Mouse (Mus musculus): ENCODE results near the gene Papolb. TPM values are rescaled to one million over a fixed set of nuclear protein-coding genes. Genes with fewer than 3 reads are reported as not detected.
A peak's percentile ranks its signal among the peaks of the same experiment; 100 is the strongest.

Gene Papolb
- polyA plus RNA-seq, 1 experiment from 2014 or later, result 0.16 TPM

GRCm38 (mm10) chr5:142556721-142557120 is 26.8 kb upstream of the Papolb start:
- Histone ChIP-seq H3K4me1 (ENCODE audit: insufficient read depth) (no peaks in the 10 kb centered on the region), H3K4me3 (ENCODE audit: low read depth, low read length) (no peak overlapping the region), H3K9me3 (ENCODE audit: low read depth, low read length) (no peaks in the 10 kb centered on the region), H3K4me2 (no peak overlapping the region), H3K9ac (no peak overlapping the region), H3K36me3 (ENCODE audit: insufficient read depth) (no peaks in the 10 kb centered on the region), H3K27me3 (ENCODE audit: insufficient read depth, low read length) (no peaks in the 10 kb centered on the region), H3K27ac (ENCODE audit: low read depth) (no peak overlapping the region)
- DNase-seq, result no peak
- ATAC-seq (ENCODE audit: insufficient read depth), result no peak
- WGBS, result 85% methylated on average over 4 of the region's 4 CpGs
- no peak for TF ChIP-seq CTCF (IDR thresholded peaks at IDR 0.05; ENCODE audit: low read depth)

- Histone ChIP-seq H3K27ac (ENCODE audit: low read depth) (no peak overlapping the region), H3K27me3 (ENCODE audit: insufficient read depth, low read length) (0 out of 2 replicates have a peak, but pooled peaks cover under 1% of the 10 kb centered on the region), H3K4me3 (ENCODE audit: low read depth, low read length) (no peak overlapping the region), H3K9ac (no peak overlapping the region), H3K4me2 (no peak overlapping the region), H3K4me1 (ENCODE audit: insufficient read depth) (no peaks in the 10 kb centered on the region), H3K9me3 (ENCODE audit: low read depth, low read length) (no peaks in the 10 kb centered on the region), H3K36me3 (ENCODE audit: insufficient read depth) (no peaks in the 10 kb centered on the region)
- ATAC-seq (ENCODE audit: insufficient read depth) (no peak), DNase-seq (no peak)
- WGBS, result 78% methylated on average over 5 of the region's 5 CpGs
- no peak for TF ChIP-seq CTCF (IDR thresholded peaks at IDR 0.05; ENCODE audit: low read depth)
Observed at GRCm38 (mm10) chr5:142555866-142556265, 26.0 kb upstream of the Papolb start.

- peak; percentile 92 for TF ChIP-seq CTCF (IDR thresholded peaks at IDR 0.05; ENCODE audit: low read depth)
- H3K27ac ChIP-seq (ENCODE audit: low read depth), result peak within 1 kb of the TSS; percentile 48; the same call in 1 of the 2 replicates
- peak within 1 kb of the TSS; percentile 64 for H3K4me3 ChIP-seq (ENCODE audit: low read depth, low read length)
- H3K36me3 ChIP-seq (ENCODE audit: insufficient read depth), result no peaks in the 10 kb centered on the region
- peak within 1 kb of the TSS; percentile 55 for H3K9ac ChIP-seq
- ATAC-seq (ENCODE audit: insufficient read depth) (peak; percentile 92), DNase-seq (peak; percentile 99)
- H3K9me3 ChIP-seq (ENCODE audit: low read depth, low read length), result no peaks in the 10 kb centered on the region
- H3K4me1 ChIP-seq (ENCODE audit: insufficient read depth), result no peaks in the 10 kb centered on the region
- H3K27me3 ChIP-seq (ENCODE audit: insufficient read depth, low read length), result 0 out of 2 replicates have a peak, but pooled peaks cover 7% of the 10 kb centered on the region
- 2% methylated on average over 77 of the region's 80 CpGs for WGBS
- peak within 1 kb of the TSS; percentile 100 for H3K4me2 ChIP-seq
Observed at GRCm38 (mm10) chr5:142550706-142551652, 21.1 kb upstream of the Papolb start, which contains the start of gene Radil. Radil (minus strand) TSS chr5:142551098.

- H3K36me3 ChIP-seq (ENCODE audit: insufficient read depth), result no peaks in the 10 kb centered on the region
- no peaks in the 10 kb centered on the region for H3K9me3 ChIP-seq (ENCODE audit: low read depth, low read length)
- peak; percentile 28 for ATAC-seq (ENCODE audit: insufficient read depth)
- 2% methylated on average over 27 of the region's 31 CpGs for WGBS
- no peaks in the 10 kb centered on the region for H3K4me1 ChIP-seq (ENCODE audit: insufficient read depth)
- 0 out of 2 replicates have a peak, but pooled peaks have one; percentile 1 for TF ChIP-seq CTCF (IDR thresholded peaks at IDR 0.05; ENCODE audit: low read depth)
- peak overlapping the region; percentile 55 for H3K9ac ChIP-seq
- peak overlapping the region; percentile 100 for H3K4me2 ChIP-seq
- peak; percentile 56 for DNase-seq
- H3K27me3 ChIP-seq (ENCODE audit: insufficient read depth, low read length), result 0 out of 2 replicates have a peak, but pooled peaks cover 7% of the 10 kb centered on the region
- peak overlapping the region; percentile 48; the same call in 1 of the 2 replicates for H3K27ac ChIP-seq (ENCODE audit: low read depth)
- H3K4me3 ChIP-seq (ENCODE audit: low read depth, low read length), result peak overlapping the region; percentile 64
Observed at GRCm38 (mm10) chr5:142549961-142550705, 20.3 kb upstream of the Papolb start.

GRCm38 (mm10) chr5:142549441-142549840 is 19.6 kb upstream of the Papolb start:
- DNase-seq (no peak), ATAC-seq (ENCODE audit: insufficient read depth) (no peak)
- no peak overlapping the region for H3K9ac ChIP-seq
- 0 out of 2 replicates have a peak, but pooled peaks cover 3% of the 10 kb centered on the region for H3K4me1 ChIP-seq (ENCODE audit: insufficient read depth)
- H3K36me3 ChIP-seq (ENCODE audit: insufficient read depth), result no peaks in the 10 kb centered on the region
- H3K27me3 ChIP-seq (ENCODE audit: insufficient read depth, low read length), result 0 out of 2 replicates have a peak, but pooled peaks cover 7% of the 10 kb centered on the region
- 40% methylated on average over 9 of the region's 9 CpGs for WGBS
- H3K4me2 ChIP-seq, result peak overlapping the region; percentile 100; the same call in 1 of the 2 replicates
- H3K4me3 ChIP-seq (ENCODE audit: low read depth, low read length), result no peak overlapping the region
- no peaks in the 10 kb centered on the region for H3K9me3 ChIP-seq (ENCODE audit: low read depth, low read length)
- no peak overlapping the region for H3K27ac ChIP-seq (ENCODE audit: low read depth)
- no peak for TF ChIP-seq CTCF (IDR thresholded peaks at IDR 0.05; ENCODE audit: low read depth)

- ATAC-seq (ENCODE audit: insufficient read depth) (no peak), DNase-seq (no peak)
- H3K4me2 ChIP-seq, result no peak overlapping the region
- 0 out of 2 replicates have a peak, but pooled peaks cover 3% of the 10 kb centered on the region for H3K4me1 ChIP-seq (ENCODE audit: insufficient read depth)
- H3K27me3 ChIP-seq (ENCODE audit: insufficient read depth, low read length), result 0 out of 2 replicates have a peak, but pooled peaks cover 7% of the 10 kb centered on the region
- WGBS, result 84% methylated on average over 3 of the region's 3 CpGs
- H3K36me3 ChIP-seq (ENCODE audit: insufficient read depth), result no peaks in the 10 kb centered on the region
- no peak overlapping the region for H3K27ac ChIP-seq (ENCODE audit: low read depth)
- no peak for TF ChIP-seq CTCF (IDR thresholded peaks at IDR 0.05; ENCODE audit: low read depth)
- H3K9me3 ChIP-seq (ENCODE audit: low read depth, low read length), result no peaks in the 10 kb centered on the region
- H3K9ac ChIP-seq, result no peak overlapping the region
- H3K4me3 ChIP-seq (ENCODE audit: low read depth, low read length), result no peak overlapping the region
Observed at GRCm38 (mm10) chr5:142547066-142547465, 17.2 kb upstream of the Papolb start.

All from lung, embryonic 14.5 days (tissue).